ENCODE assay signal across 12 mouse cellular contexts in the genomic region with DNA sequence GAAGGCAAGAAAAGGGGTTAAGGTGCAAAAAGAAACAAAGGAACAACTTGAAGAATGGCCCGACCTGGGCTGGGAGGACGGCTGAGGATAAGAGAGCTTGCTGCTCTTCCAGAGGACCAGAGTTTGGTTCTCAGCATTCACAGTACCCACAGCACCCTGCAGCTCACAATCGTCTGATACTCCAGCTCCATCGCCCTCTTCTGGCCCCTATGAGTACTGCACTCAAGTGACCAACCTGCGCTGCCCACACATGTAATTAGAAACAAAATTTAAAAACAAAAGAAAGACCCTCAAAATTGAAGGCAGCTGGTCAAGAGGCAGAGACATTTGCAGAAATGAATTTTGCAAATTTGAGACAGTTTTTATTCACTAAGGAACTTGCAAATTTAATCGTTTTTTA. TPM values are rescaled to one million over a fixed set of nuclear protein-coding genes. Genes with fewer than 3 reads are reported as not detected.
A peak's percentile ranks its signal among the peaks of the same experiment; 100 is the strongest.
DNase-seq lines count a peak whose midpoint lies in the region; ATAC-seq and TF ChIP-seq lines count a peak whose summit lies in the region.
"Had no signal": no experiment of that assay in that cellular context is flagged by ENCODE, and none has a peak within 500 bp of the region (broad histone marks: within the 10 kb centered on the region; RNA-seq: fewer than 3 reads in every experiment).

No protein-coding gene starts in this region.

- ATAC-seq in liver, postnatal 0 days, result no peak
- no peak for ATAC-seq in liver, embryonic 12.5 days
- ATAC-seq: intestine, embryonic 15.5 days had no signal

- peak; percentile 39; the same call in 1 of the 2 replicates for TF ChIP-seq CTCF in gastrocnemius, adult 2 months (IDR thresholded peaks at IDR 0.05)
- peak; percentile 51 for TF ChIP-seq CTCF in liver, postnatal 0 days (IDR thresholded peaks at IDR 0.05; ENCODE audit: low read depth)
- peak; percentile 68 for TF ChIP-seq CTCF in E14TG2a.4 (conservative IDR thresholded peaks at IDR 0.05; ENCODE audit: low read length)

- no peak overlapping the region for H3K27ac ChIP-seq in gastrocnemius, adult 2 months
- no peak overlapping the region for H3K27ac ChIP-seq in liver, postnatal 0 days (ENCODE audit: low read depth)
- H3K27ac ChIP-seq in liver, embryonic 12.5 days, result no peak overlapping the region
- H3K27ac ChIP-seq: intestine, embryonic 15.5 days; limb, embryonic 13.5 days had no signal

- intact Hi-C loops in gastrocnemius, adult 2 months (cut with DNase I), result no loop called here
- intact Hi-C loops in gastrocnemius, postnatal 36 days (cut with DNase I), result no loop called here

- H3K4me1 ChIP-seq in liver, postnatal 0 days (ENCODE audit: insufficient read depth), result no peaks in the 10 kb centered on the region
- H3K4me1 ChIP-seq in liver, embryonic 12.5 days, result no peaks in the 10 kb centered on the region
- H3K4me1 ChIP-seq in E14TG2a.4 (replicated peaks; ENCODE audit: low read depth, low read length), result 0 out of 2 replicates have a peak, but pooled peaks cover 2% of the 10 kb centered on the region
- H3K4me1 ChIP-seq: intestine, embryonic 15.5 days had no signal

- H3K4me3 ChIP-seq in gastrocnemius, adult 2 months, result no peak overlapping the region
- no peak overlapping the region for H3K4me3 ChIP-seq in liver, postnatal 0 days (ENCODE audit: low read depth, low read length)
- no peak overlapping the region for H3K4me3 ChIP-seq in liver, embryonic 12.5 days
- H3K4me3 ChIP-seq in E14TG2a.4 (replicated peaks; ENCODE audit: low read length), result no peak overlapping the region
- H3K4me3 ChIP-seq: intestine, embryonic 15.5 days; limb, embryonic 13.5 days had no signal

- H3K9ac ChIP-seq in liver, postnatal 0 days (replicated peaks), result no peak overlapping the region
- no peak overlapping the region for H3K9ac ChIP-seq in liver, embryonic 12.5 days
- H3K9ac ChIP-seq: intestine, embryonic 15.5 days; limb, embryonic 13.5 days had no signal

- no peak for DNase-seq in gastrocnemius, adult 2 months
- DNase-seq in gastrocnemius, postnatal 36 days, result no peak
- no peak for DNase-seq in liver, postnatal 0 days
- DNase-seq in c-Kit-positive CD71-positive TER-119-positive erythroid progenitor cells, embryonic 14.5 days (ENCODE audit: low spot score), result peak; percentile 3
- DNase-seq in retina, postnatal 1 day, result no peak
- no peak for DNase-seq in adrenal gland, adult 18-20 months (ENCODE audit: low spot score in 2 of 2)
- DNase-seq: gastrocnemius, postnatal 14 days had no signal

- H3K4me2 ChIP-seq in liver, postnatal 0 days (ENCODE audit: low read depth, low read length), result no peak overlapping the region
- H3K4me2 ChIP-seq in liver, embryonic 12.5 days, result no peak overlapping the region
- H3K4me2 ChIP-seq: intestine, embryonic 15.5 days; limb, embryonic 13.5 days had no signal

- TF ChIP-seq EP300 in liver, postnatal 0 days (IDR thresholded peaks at IDR 0.05; ENCODE audit: low read depth), result no peak

- H3K9me3 ChIP-seq in liver, postnatal 0 days (ENCODE audit: low read length), result no peaks in the 10 kb centered on the region
- H3K9me3 ChIP-seq in liver, embryonic 12.5 days (replicated peaks), result no peaks in the 10 kb centered on the region
- H3K9me3 ChIP-seq in E14TG2a.4 (ENCODE audit: low read length), result no peaks in the 10 kb centered on the region
- H3K9me3 ChIP-seq: intestine, embryonic 15.5 days; limb, embryonic 13.5 days had no signal

- no peaks in the 10 kb centered on the region for H3K27me3 ChIP-seq in liver, postnatal 0 days (ENCODE audit: insufficient read depth, low read length)
- no peaks in the 10 kb centered on the region for H3K27me3 ChIP-seq in liver, embryonic 12.5 days (replicated peaks)
- no peaks in the 10 kb centered on the region for H3K27me3 ChIP-seq in E14TG2a.4 (ENCODE audit: insufficient read depth, low read length)
- H3K27me3 ChIP-seq: intestine, embryonic 15.5 days; limb, embryonic 13.5 days had no signal

- no peaks in the 10 kb centered on the region for H3K36me3 ChIP-seq in liver, postnatal 0 days (replicated peaks; ENCODE audit: insufficient read depth, low read length)
- no peaks in the 10 kb centered on the region for H3K36me3 ChIP-seq in liver, embryonic 12.5 days
- no peaks in the 10 kb centered on the region for H3K36me3 ChIP-seq in E14TG2a.4 (ENCODE audit: insufficient read depth, low read length)
- H3K36me3 ChIP-seq: intestine, embryonic 15.5 days; limb, embryonic 13.5 days had no signal

- WGBS in liver, postnatal 0 days (ENCODE audit: insufficient replicate concordance), result 66% methylated on average over 6 of the region's 6 CpGs
- 57% methylated on average over 6 of the region's 6 CpGs for WGBS in liver, embryonic 12.5 days (ENCODE audit: insufficient replicate concordance)

RNA-seq across cellular contexts. Expression of a gene that starts 27.8 kb away (rescaled TPM):
- total RNA-seq in gastrocnemius, adult 2 months (2021), result not detected
- not detected for total RNA-seq in gastrocnemius, postnatal 36 days (2021)
- 43.4 and 46.5 TPM in 2 replicates for polyA plus RNA-seq in liver, postnatal 0 days (2015; fragmentation: Nextera tagmentation; extraction: Ambion mirVana)
- polyA plus RNA-seq in liver, embryonic 12.5 days (2016; fragmentation: Nextera tagmentation; extraction: Ambion mirVana), result 3.7 and 3.9 TPM in 2 replicates
- under 1 TPM in 1 of 2 experiments, not detected in 1; 0.43 TPM for total RNA-seq in adrenal gland, adult 18-20 months (2021)
- total RNA-seq: gastrocnemius, postnatal 14 days; megakaryocyte-erythroid progenitor cell, adult 5-6 weeks had no signal
